Mouse (Mus musculus): ENCODE results near the gene Naaladl2.

The Naaladl2 gene

DNA sequence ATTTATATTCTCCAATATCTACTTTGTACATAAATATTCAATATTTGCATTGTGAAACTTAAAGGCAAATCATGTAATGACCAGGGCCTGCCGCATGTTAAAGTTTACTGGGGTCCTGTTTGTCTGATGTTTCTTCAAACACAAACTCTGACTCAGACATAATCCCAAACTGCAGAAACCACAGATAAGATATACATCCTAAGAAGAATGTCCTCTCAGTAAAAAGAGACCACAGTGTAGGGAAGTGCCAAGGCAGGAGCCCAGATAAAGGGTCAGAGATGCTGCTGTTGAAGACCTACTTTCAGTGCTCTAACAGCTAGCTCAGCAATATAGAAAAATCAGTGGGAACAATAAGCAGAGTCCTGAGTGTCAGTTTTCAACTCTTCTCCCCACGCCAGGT is 201.9 kb downstream of the Naaladl2 start:
- no peak for DNase-seq (ENCODE audit: low read depth, low spot score)

DNA sequence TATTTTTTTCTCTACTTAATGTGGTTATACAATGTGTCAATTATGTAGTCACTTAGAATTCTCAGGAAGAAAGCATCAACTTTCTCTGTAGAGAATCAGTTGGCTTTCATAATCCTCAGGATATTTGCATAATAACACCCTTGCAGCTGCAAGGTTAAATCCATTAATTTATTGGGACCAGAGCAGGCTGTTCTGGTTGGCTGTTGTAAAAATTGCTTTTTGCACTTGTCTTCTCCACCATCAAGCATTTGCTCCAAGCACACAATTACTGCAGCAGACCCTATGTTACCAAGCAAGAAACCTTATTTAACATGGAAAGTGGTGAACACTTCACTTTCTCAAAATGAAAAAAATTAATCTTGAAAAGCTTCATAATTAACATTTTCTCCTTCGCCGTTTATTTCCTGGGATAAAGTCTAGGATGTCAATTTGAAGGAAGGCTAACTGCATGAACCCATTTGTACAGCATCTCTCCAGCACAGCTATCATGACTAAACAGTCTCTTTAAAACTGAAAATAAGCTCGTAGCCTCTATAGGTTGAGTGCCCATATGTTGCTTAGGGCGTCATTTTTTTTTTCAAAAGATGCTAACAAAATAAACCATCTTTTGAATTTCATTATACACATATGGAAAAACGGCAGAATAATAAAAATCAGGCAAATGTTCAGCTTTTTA is 205.4 kb downstream of the Naaladl2 start:
- DNase-seq (ENCODE audit: low read depth, low spot score), result no peak

DNA sequence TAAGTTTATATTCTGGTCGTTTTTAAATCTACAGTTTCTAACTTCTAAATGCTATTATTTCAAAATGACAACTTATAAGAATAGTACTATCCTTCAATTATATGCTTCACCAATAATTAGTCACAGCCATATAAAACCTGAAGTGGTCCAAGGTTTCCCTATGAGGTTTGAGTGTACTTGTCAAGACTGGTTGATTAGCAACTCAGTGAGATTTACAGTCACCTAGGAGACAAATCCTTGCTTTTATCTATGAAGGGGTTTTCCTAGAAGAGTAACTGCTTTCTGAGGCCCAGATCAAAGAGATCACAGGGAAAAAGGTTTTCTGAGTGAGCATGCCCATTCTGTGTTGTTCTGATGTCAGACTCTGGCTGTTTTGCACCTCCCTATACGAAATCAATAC is 222.2 kb downstream of the Naaladl2 start:
- no peak for DNase-seq (ENCODE audit: low read depth, low spot score)

DNA sequence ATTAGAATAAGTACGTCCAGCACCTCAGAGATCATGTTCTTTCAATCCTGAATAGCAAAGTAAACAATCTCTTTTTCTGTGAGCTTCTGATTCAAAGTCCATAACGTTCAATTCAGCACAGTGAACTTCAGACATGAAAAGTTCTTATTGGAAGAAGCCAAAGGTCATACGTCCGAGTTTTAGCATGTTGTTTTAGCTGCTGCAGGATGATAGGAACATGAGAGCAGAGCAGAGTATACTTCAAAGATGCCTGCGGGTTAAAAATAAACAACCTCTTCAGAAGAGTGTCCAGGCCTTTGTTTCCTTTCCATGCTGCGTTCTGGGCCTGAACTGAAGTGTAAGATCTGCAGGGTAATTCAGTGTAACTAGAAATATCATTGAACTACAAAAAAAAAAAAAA is 222.7 kb downstream of the Naaladl2 start:
- no peak for DNase-seq (ENCODE audit: low read depth, low spot score)

DNA sequence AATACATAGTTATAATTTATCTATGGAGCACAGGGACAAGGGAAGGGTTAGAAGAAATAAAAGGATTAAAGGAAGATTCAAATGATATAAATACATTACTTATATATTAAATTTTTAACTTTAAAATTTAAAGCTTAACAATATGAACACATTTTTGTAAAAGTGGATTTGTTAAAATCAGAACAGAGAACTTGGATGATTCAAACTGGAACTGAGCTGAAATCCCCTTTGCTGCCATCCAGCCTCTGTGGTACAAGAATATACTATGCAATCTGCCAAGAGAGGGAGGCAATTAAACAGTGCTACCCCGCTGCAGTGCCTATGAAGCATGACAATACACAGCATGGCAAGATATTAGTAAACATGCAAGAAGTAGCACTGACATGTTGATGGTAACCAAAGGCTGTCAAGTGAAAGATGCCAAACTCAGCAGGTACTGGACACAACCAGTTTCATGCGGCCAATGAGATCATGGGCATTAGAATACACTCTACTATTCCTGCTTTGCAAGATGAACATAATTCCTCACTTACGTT is 238.6 kb downstream of the Naaladl2 start:
- no peak for DNase-seq (ENCODE audit: low read depth, low spot score)

DNA sequence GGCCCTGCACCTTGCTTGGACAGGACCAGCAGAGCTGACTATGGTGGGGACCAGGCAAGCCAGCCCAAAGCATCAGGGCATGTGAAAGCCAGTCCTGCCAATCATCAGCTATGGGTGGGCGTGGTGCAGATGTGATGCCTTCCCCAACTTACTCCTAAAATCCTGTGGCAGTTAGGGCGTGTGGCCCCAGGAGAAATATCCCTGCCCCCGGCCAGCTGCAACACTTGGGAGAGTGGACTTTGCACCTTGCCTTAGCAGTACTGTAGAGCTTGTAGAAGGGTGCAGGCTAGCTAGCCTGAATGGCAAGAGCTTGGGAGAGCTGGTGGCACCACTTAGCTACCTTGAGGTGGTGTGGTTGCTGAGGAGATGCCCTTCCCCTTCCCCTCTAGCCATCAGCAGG is 255.3 kb downstream of the Naaladl2 start:
- no peak for DNase-seq (ENCODE audit: low read depth, low spot score)

DNA sequence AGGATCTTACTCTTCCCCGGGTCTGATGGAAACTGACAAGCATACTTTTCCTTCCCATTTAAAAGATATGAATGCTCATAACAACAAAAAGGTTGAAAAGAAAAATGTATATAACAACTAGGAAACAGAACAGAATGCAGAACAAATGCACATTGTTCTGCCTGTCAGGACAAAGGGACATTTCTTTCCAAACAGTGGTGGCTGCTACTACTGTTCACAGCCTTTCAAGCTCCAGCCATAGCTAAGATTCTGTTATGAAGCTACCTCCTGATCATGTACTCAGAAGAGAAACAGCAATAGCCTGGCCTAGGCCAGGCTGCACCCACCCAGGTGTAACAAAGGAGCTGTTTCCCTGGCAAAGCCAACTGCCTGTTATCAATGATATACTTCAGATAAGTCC is 271.8 kb downstream of the Naaladl2 start:
- DNase-seq (ENCODE audit: low read depth, low spot score), result no peak

DNA sequence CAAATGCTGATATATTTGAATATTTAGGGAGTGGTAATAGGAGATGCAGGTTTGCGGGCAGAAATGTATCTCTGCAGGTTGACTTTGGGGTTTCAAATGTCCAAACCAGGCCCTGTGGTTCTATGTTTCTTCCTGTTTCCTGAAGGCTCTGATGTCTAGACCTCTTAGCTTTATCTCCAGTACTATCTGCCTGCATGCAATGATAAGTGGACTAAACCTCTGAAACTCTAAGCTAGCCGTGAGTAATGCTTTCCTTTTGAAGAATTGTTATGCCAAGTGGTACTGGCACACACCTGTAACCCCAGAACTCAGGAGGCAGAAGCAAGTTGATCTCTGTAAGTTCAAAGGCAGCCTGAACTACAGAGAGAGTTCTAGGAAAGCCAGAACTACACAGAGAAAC is 291.1 kb downstream of the Naaladl2 start:
- no peak for DNase-seq (ENCODE audit: low read depth, low spot score)

DNA sequence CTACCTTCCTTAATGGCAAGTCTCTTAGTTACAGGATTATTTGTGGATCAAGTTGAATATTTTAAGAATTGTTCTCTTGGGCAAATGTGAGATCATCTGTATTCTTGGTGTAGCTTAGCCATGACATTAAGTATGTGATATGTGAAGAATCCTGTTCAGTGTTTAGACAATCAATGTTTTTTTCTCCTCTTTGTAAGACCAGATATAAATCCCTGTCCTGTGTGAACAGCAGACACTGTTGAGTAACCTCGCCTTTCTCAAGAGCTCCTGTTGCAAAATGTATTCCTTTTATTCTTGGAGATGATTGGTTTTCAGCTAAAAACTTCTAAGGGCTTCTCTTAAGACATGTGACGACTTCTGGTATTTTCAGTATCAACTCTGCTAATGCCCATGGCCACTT is 347.3 kb downstream of the Naaladl2 start:
- DNase-seq (ENCODE audit: low read depth, low spot score), result no peak

DNA sequence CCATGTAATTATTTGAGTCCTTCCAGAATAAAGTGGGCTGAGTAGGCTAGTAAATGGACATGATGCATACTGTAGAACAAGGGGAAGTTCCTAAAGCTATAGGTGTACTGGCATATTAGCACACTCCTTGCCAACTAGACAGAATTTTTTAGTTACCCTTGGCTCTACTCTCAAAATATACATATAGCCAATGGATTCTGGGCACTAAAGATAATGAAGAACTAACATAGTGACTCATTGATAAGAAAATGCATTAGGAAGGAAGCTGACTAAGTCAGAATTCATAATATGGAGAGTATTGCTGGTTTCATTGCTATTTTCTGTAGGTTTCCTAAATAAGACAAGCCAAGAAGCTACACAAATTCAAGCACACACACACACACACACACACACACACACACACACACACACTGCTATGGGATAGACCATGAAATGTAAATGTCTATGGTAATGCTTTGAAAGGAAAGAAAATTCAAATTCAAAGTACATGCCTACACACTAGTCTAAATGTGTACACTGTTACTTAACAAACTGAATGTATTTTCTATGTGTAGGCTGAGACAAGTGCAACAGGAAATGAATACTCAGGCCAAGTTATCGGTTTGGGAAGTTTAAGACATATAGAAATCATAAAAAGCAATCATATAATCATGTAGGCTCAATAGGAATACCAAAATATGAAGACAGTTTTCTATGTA is 356.5 kb downstream of the Naaladl2 start:
- no peak for DNase-seq (ENCODE audit: low read depth, low spot score)

DNA sequence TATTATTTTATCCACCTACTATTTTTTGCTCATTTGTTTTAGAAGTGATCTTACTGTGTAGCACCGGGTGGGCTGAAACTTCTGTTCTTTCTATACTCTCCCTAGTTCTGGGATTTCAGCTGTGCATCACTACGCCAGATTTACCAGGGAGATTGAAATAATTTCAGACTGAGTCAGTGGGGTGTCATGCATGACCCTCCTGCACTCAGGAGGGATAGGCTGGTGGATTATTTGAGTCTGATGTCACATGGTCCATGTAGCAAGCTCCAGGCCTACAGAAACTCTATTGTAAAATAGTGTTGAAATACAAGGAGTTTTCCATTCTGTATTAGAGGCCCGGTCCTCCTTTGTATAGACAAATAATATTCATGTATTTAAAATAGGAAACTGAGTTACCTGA is 360.0 kb downstream of the Naaladl2 start:
- DNase-seq (ENCODE audit: low read depth, low spot score), result no peak

DNA sequence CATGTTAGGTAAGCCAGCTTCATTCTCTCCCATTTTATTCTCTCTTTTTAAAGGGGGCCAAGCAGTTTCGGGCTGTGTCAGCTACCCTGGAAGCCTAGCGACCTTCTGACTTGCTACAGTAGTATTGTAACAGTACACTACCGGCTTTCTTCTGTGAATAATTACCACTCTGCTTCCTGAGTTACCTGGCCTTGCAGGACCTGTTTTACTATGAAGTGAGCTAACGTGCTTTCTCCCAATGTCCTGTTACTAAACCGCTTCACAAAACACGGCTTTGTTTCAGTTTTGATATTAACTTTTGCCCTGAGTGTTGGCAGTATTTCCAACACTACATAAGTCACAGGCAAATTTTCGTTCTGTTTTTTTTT is 360.6 kb downstream of the Naaladl2 start:
- DNase-seq (ENCODE audit: low read depth, low spot score), result no peak

DNA sequence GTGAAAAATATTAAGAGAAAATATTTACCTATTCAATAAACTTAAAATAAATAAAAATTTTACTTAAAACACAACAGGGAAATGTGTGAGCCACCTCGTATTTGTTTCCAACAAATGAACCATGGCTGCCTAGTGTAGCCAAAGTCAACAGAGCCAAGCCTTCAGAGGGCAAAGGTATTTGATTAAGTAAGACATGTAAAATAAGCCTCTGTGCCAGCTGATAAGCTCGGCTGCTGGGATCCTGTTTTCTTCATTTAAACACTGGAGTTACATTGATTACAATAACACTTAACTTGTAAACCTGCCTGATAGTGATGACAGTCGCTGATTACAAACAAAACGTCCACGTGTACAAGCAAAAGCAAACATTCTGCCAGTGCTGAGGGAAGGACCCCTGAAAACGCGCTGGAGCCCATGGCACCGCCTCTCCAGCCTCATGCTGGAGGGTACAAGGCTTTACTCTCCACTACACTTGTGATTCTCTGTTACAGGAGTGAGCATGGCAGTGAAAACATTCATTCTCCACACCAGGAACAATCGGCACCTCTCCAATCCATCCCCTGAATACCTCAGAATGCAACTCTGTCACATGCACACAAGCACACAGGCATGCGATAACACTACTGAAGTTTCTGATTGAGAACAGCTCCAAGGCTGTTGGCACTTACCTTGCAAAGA is 361.1 kb downstream of the Naaladl2 start:
- no peak for DNase-seq (ENCODE audit: low read depth, low spot score)

DNA sequence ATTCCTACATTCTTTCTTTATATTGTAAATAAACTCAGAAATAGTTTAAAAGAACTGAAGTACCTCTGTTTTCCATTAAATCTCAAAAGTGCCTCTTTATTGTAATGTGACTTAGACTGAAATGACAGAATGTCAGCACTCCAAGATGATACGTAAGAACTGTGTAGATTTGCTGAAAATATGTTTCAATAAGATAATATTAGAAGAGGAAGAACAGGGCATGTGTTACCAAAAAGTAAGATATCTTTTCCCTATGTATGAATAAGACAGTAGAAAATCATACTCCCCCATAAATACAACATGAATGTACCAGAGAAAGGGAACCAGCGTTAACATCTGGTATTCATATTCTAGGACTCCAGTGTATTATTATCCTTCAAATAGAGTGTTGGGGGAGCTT is 362.4 kb downstream of the Naaladl2 start:
- no peak for DNase-seq (ENCODE audit: low read depth, low spot score)

DNA sequence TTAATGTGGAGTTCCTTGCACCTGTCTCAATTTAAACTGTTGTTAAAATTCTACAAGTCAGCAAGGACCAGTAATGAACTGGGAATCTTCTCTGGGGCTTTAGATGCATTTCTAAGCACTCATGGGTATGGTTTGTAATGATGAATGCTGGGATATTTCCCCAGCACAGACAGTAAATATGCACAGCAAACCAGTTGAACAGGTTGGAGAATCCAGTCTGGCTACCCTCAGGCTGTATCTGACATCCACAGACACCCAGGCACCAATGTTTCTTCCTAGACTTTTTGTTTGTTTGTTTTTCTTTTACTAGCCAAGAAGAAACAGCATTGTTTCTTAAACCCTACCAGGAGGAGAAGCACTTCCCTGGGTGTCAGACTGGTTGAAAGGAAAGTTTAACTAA is 365.6 kb downstream of the Naaladl2 start:
- DNase-seq (ENCODE audit: low read depth, low spot score), result no peak

DNA sequence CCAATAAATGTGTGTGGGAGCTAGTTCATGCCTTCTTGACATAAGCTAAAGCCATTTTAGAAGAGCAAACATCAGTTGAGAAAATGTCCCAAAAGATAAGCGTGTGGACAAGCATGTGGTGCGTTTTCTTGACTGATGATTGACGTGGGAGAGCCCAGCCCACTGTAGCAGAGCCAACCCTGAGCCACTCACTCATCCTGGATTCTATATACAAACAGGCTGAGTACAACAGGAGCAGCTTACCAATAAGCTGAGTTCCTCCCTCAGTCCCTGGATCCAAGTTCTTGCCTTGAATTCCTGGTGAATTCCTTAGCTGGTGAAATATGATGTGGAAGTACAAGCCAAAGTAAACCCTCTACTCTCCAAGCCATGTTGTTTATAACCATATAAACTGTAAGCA is 395.0 kb downstream of the Naaladl2 start:
- no peak for DNase-seq (ENCODE audit: low read depth, low spot score)

DNA sequence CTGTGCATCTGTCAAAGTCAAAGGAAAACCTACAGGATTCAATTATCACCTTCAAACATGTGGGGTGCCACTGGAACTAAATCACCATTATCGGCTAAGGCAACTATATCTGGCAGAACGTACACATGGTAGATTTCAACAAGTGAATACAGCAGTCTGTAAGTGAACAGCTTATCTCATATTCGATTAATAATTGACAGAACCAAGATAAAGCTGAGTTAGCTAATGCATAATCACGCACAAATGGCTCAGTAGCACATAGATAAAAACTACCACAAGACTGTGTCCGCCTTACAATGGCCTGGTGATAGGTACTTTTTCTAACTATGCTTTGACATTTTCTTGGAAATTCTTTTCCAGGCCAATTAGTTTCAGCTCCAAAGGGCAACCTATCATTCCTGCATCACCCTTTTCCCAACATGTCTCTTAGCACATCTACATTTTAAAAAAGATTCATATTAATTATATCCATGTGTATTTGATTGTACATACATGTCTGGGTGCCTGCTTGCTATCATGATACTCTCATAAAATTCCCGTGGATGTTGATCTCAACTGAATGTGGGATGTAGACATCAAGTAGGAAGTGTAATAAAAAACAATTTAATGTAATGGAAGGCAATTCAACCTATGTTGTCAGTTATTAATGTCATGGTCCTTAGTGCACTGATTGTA is 396.7 kb downstream of the Naaladl2 start:
- DNase-seq (ENCODE audit: low read depth, low spot score), result no peak

DNA sequence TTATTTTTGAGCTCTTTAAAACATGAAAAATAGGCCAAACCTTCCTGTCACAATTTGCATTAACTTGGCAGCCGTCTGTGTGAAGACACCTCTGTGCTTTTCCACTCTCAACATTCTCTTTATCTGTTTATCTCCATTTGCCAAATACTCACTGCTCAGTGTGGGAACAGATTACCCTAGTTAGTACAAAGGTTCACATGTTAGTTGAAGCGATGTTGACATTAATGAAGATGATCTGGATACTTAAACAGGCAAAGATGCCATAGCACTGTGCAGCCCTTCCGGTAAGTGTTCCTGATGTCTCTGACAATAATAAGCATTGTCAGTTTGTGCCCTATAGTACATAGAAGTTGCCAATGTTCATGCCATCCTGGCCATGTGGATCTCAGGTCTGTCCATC is 400.1 kb downstream of the Naaladl2 start:
- DNase-seq (ENCODE audit: low read depth, low spot score), result no peak

DNA sequence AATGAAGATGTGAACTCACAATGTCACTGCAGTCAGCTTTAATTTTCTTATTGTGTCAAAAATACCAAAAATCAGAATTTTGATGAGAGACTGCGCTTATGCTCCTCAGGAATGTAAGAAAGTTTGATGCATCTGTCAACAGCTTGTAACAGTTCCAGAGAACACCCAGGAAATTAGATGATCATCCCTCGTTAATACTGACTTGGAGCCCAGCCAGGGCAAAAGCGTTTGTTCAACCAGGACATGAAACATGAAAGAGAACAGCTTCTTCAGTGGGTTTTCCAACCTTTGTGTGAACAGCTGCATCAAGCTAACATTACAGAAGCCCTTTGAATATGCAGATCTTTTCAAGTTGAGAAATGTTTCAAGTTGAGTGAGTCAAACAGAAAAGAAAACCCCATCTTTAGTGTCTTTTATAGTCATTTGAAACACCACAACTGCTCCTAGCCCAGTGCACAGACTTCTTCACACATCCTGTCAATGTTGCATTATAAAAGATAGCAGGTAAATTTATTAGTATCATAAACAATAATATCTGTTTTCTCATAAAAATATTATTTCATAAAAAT is 424.8 kb downstream of the Naaladl2 start:
- no peak for DNase-seq (ENCODE audit: low read depth, low spot score)

DNA sequence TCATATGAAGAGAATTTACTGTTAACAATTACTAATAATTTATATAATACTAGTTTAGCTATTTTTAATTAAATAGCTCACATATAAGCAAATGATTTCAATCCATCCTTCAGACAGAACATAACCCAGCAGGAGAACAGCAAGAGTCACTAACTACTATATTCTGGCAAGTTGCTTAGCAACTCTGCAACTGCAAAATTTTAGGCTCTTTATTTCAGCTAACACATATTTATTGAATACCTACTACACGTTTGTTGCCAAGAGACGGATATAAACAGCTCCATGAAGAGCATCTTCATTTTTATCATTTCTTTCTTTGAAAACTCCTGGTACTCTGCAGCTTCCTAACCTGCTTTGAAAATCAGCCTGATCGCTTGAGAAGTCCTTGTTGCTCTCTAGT is 429.3 kb downstream of the Naaladl2 start:
- no peak for DNase-seq (ENCODE audit: low read depth, low spot score)

DNA sequence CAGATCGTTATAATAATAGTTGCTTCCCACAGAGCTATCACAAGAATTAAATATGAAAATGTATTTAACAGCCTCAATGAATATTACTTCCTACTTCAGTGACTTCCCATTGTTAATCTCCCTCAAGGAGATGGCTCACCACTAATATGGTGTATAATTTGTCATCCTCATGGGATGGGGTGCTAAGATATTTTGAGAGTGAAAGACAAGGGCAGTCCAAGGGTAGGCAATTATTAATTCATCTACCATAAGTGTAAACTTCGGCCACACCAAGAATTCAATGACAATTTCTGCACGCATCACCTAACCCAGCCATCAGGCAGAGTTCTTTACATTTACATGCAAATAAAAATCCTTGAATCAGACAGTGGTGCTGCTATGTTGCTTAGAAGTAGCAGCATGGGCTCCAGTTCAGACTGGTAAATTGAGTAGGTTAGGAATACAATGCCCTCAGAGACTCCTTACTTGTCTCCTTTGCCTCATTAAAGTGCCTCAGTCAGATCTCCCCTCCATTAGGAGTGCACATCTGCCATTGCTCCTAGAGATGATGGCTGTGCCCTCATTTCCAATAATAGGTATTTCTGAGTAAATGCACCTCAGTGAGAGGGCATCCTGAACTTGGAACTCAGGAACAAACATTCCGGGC is 438.2 kb downstream of the Naaladl2 start:
- no peak for DNase-seq (ENCODE audit: low read depth, low spot score)
